Mouse (Mus musculus) neural tube, embryonic 14.5 days (tissue): ENCODE data around the gene Smarcd1. TPM values are rescaled to one million over a fixed set of nuclear protein-coding genes. Genes with fewer than 3 reads are reported as not detected.

Experiments used
- ATAC-seq: fragments of 200-750 bp; cut with Nextera tagmentation; 2 replicates; pipeline ENCODE4 v1.8.0; 2017; ENCODE audit warnings: low read depth, mild to moderate bottlenecking, moderate TSS enrichment, moderate library complexity
- H3K27ac ChIP-seq: fragments of 300-500 bp; sonication (generic); 2 replicates; pipeline ENCODE4 v1.5.1; 2014; ENCODE audit warnings: low read depth, mild to moderate bottlenecking, control low read depth, low read length, moderate library complexity, mixed read lengths
- H3K27me3 ChIP-seq: fragments of 300-500 bp; sonication (generic); 2 replicates; pipeline ENCODE4 v1.6.1; 2014; ENCODE audit warnings: low read length; ENCODE audit not compliant: control insufficient read depth, insufficient read depth
- H3K36me3 ChIP-seq: fragments of 300-500 bp; sonication (generic); 2 replicates; pipeline ENCODE4 v1.6.1; 2014; ENCODE audit warnings: low read length, mixed read lengths; ENCODE audit not compliant: control insufficient read depth, insufficient read depth
- H3K4me1 ChIP-seq: fragments of 300-500 bp; sonication (generic); 2 replicates; pipeline ENCODE4 v1.6.1; 2014; ENCODE audit warnings: low read length; ENCODE audit not compliant: control insufficient read depth, insufficient read depth
- H3K4me2 ChIP-seq: fragments of 300-500 bp; sonication (generic); 2 replicates; pipeline ENCODE4 v1.6.1; 2014; ENCODE audit warnings: mild to moderate bottlenecking, low read depth, low read length, control low read depth
- H3K4me3 ChIP-seq: fragments of 300-500 bp; sonication (generic); 2 replicates; pipeline ENCODE4 v1.5.1; 2014; ENCODE audit warnings: low read depth, low read length, control low read depth, mixed read lengths
- H3K9ac ChIP-seq: fragments of 300-500 bp; sonication (generic); replicated peaks from 2 replicates; pipeline ENCODE4 v1.6.1; 2014; ENCODE audit warnings: low read depth, mild to moderate bottlenecking, control low read depth, low read length, mixed read lengths
- H3K9me3 ChIP-seq: fragments of 300-500 bp; sonication (generic); 2 replicates; pipeline ENCODE4 v1.6.1; 2016; ENCODE audit warnings: low read length; ENCODE audit not compliant: control insufficient read depth
- WGBS: fragments of 180-500 bp; shearing (Covaris S2); extraction: QIAGEN DNeasy Blood & Tissue Kit; methylation state at CpG from one replicate; pipeline ENCODE4 v1.1.7; 2014; 5-methylcytosine and 5-hydroxymethylcytosine counted together
- polyA plus RNA-seq: library from polyadenylated mRNA; unstranded; fragments of >200 nt; fragmentation: Nextera tagmentation; extraction: Ambion mirVana; gene quantifications from 2 replicates; pipeline ENCODE4 v1.2.1, GENCODE M21; 2014

Smarcd1 gene
- polyA plus RNA-seq, 1 experiment from 2014 or later, result 110 TPM

DNA sequence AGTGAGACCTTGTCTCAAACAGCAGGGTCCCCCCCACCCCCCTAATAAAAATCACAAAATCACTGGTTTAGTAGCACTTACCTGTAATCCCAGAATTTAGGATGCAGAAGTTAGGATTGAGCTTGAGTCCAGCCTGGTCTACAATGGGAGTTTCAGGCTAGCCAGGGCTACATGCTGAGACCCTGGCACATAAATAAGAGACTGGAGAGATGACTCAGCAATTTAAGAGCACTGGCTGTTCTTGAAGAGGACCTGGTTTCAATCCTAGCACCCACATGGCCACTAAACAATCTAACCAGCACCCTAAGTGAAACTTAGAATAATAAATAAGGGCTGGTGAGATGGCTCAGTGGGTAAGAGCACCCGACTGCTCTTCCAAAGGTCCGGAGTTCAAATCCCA, 29.2 kb downstream of the Smarcd1 start:
- H3K4me3 ChIP-seq, result no peak overlapping the region
- ATAC-seq, result no peak
- H3K36me3 ChIP-seq, result peaks cover 27% of the 10 kb centered on the region
- H3K27me3 ChIP-seq, result no peaks in the 10 kb centered on the region
- 97% methylated on average over 2 of the region's 2 CpGs for WGBS
- no peak overlapping the region for H3K27ac ChIP-seq
- H3K9me3 ChIP-seq, result no peaks in the 10 kb centered on the region
- peaks cover 5% of the 10 kb centered on the region; the same call in 1 of the 2 replicates for H3K4me1 ChIP-seq
- H3K9ac ChIP-seq, result no peak overlapping the region
- no peak overlapping the region for H3K4me2 ChIP-seq

DNA sequence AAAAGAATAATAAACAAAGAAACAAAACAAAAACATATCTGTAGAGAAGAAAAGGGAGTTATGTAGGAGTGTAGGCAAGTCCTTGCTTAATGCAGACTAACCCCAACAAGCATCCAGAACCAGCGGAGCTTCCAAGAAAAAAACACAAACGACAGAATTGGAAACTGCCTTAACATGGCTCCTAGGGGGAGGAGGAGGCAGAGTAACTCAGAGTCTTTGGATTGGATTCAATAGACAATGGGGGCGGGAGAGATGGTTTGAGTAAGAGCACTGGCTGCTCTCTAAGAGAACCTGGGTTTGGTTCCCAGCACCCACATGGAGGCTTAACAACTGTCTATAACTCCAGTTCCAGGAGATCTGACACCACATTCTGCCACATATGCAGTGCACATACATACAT, 29.7 kb downstream of the Smarcd1 start:
- Histone ChIP-seq H3K4me2 (no peak overlapping the region), H3K9ac (no peak overlapping the region), H3K36me3 (peaks cover 32% of the 10 kb centered on the region), H3K4me1 (peaks cover under 1% of the 10 kb centered on the region; the same call in 1 of the 2 replicates), H3K9me3 (no peaks in the 10 kb centered on the region), H3K4me3 (no peak overlapping the region), H3K27ac (no peak overlapping the region), H3K27me3 (no peaks in the 10 kb centered on the region)
- WGBS, result 93% methylated on average over 3 of the region's 3 CpGs
- no peak for ATAC-seq

DNA sequence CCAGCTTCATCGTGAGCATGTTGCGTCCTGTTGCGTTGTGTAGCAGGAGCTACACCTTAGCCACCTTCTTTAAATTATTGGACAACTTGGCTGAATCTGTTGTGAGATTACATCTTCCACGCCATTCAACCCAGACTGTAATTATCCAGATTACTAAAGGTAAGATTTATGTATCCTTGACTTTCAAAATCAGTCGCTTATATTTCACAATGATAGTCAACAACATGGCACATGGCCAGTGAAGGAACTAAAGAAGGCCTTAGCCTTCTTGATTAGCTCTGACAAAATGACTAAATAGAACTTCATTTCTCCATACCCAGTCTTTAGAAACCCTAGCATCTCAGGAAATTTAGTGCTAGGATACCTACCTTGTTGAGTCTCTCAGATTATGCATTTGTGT, 31.3 kb downstream of the Smarcd1 start:
- no peak overlapping the region for H3K27ac ChIP-seq
- H3K4me3 ChIP-seq, result no peak overlapping the region
- H3K9me3 ChIP-seq, result no peaks in the 10 kb centered on the region
- no peak for ATAC-seq
- no peaks in the 10 kb centered on the region for H3K4me1 ChIP-seq
- H3K4me2 ChIP-seq, result no peak overlapping the region
- H3K36me3 ChIP-seq, result peaks cover 40% of the 10 kb centered on the region
- no peak overlapping the region for H3K9ac ChIP-seq
- WGBS, result 95% methylated on average over 5 of the region's 5 CpGs
- H3K27me3 ChIP-seq, result no peaks in the 10 kb centered on the region

DNA sequence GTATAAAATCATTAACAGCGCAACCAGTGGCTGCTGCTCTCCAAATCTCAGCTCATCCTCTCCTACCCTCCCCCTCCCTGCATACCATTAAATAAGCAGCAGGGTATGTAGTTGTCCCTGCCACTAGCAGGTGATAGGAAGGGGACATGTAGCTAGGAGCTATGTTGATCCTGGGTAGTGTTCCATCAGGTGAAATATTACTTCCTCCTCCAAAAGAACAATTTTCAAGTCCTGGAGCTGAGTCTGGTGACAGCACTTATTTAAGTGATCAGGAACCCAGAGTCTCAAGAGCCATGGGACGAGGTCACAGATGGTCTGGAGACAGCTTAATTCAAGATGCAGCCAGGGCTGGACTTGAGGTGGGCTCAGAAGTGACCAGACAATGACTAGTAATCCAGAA, 33.7 kb downstream of the Smarcd1 start:
- 91% methylated on average over 2 of the region's 2 CpGs for WGBS
- Histone ChIP-seq H3K4me2 (no peak overlapping the region), H3K27me3 (no peaks in the 10 kb centered on the region), H3K9me3 (no peaks in the 10 kb centered on the region), H3K4me1 (no peaks in the 10 kb centered on the region), H3K4me3 (no peak overlapping the region), H3K27ac (no peak overlapping the region), H3K36me3 (peaks cover 53% of the 10 kb centered on the region), H3K9ac (no peak overlapping the region)
- no peak for ATAC-seq

DNA sequence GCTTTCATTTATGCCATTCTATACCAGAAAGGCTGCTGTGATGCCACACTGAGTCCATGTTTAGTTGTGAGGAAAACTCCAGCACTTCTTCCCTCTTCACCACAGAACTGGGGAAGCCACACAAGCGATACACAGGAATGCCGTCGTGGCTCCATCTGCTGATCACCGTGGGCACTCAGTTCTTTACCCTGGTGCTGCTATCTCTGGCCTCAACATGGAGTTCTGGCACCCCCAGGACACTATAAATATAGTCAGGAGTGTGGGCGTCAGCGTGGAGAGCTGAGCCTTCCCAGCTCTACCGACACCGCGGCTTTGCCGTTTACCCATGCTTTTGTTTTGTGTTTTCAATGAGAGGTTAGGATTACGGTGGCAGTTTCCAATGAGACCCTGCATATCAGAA, 34.7 kb downstream of the Smarcd1 start:
- H3K4me1 ChIP-seq, result no peaks in the 10 kb centered on the region
- H3K36me3 ChIP-seq, result peaks cover 60% of the 10 kb centered on the region
- no peak for ATAC-seq
- 90% methylated on average over 11 of the region's 11 CpGs for WGBS
- no peak overlapping the region for H3K9ac ChIP-seq
- H3K4me2 ChIP-seq, result no peak overlapping the region
- H3K27ac ChIP-seq, result no peak overlapping the region
- no peaks in the 10 kb centered on the region for H3K27me3 ChIP-seq
- no peaks in the 10 kb centered on the region for H3K9me3 ChIP-seq
- no peak overlapping the region for H3K4me3 ChIP-seq

DNA sequence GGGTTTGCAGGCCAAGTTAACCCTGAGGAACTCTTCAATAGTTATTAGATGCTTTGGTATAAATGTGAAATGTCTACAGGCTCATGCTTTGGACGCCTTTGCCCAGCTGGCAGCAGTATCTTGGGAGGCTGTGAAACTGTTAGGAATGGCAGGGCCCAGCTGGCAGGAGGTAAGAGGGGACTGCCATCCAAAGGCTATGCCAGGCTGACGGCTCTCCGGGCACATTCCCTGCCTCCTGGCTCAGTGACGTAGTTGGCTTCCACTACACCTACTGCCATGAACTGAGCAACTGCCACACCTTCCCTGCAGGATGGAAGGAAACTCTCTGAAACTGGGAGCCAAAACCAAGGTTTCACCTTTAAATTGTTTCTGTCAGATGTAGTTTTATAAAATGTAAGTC, 38.3 kb downstream of the Smarcd1 start:
- H3K9me3 ChIP-seq, result no peaks in the 10 kb centered on the region
- 92% methylated on average over 4 of the region's 4 CpGs for WGBS

DNA sequence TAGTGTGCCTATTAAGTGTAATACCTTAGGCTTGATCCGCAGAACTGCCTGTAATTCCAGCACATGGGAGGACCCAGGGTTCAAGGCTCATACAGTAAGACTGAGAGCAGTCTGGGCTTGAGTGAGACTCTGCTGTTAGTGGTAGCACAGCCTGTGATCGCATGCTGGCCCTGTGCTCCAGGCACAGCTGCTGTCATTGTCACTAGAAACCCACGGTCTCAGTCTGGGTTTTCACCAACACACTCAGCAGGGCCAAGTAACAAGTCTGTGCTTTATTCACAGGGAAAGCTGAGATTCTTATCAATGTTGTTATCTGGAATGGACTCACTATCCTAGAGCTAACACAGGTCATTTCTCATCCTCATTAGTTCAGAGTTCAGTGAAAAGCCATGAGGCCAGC, 52.3 kb downstream of the Smarcd1 start:
- Histone ChIP-seq H3K36me3 (no peaks in the 10 kb centered on the region), H3K4me2 (no peak overlapping the region), H3K4me3 (no peak overlapping the region), H3K9me3 (no peaks in the 10 kb centered on the region), H3K27ac (no peak overlapping the region), H3K4me1 (no peaks in the 10 kb centered on the region), H3K27me3 (no peaks in the 10 kb centered on the region), H3K9ac (no peak overlapping the region)
- ATAC-seq, result no peak
- WGBS, result 77% methylated on average over 3 of the region's 3 CpGs

More for the DNA sequence above, 38.3 kb downstream of the Smarcd1 start:
- Histone ChIP-seq H3K4me3 (no peak overlapping the region), H3K27ac (no peak overlapping the region), H3K36me3 (peaks cover 57% of the 10 kb centered on the region), H3K4me1 (no peaks in the 10 kb centered on the region), H3K4me2 (no peak overlapping the region), H3K9ac (no peak overlapping the region), H3K27me3 (no peaks in the 10 kb centered on the region)
- ATAC-seq, result no peak

Other genes with a start within 250 kb of the Smarcd1 start
- gene Nckap5l, start 244.4 kb upstream of the Smarcd1 start, polyA plus RNA-seq, result 16.5 and 18.7 TPM in 2 replicates
- gene Bcdin3d, start 227.4 kb upstream of the Smarcd1 start, polyA plus RNA-seq, result 19.7 and 20.2 TPM in 2 replicates
- 24.0 and 32.0 TPM in 2 replicates for gene Faim2, start 174.0 kb upstream of the Smarcd1 start, polyA plus RNA-seq
- not detected in 2 replicates for gene Aqp2, start 123.1 kb upstream of the Smarcd1 start, polyA plus RNA-seq
- gene Aqp5, start 111.3 kb upstream of the Smarcd1 start, polyA plus RNA-seq, result 1.4 and 2.1 TPM in 2 replicates
- gene Aqp6, start 100.7 kb upstream of the Smarcd1 start, polyA plus RNA-seq, result 1.4 and 1.6 TPM in 2 replicates
- gene Racgap1, start 50.5 kb upstream of the Smarcd1 start, polyA plus RNA-seq, result 45.9 and 65.6 TPM in 2 replicates
- 66.0 and 69.8 TPM in 2 replicates for gene Asic1, start 31.8 kb upstream of the Smarcd1 start, polyA plus RNA-seq
- gene Gm17349, start 3.4 kb downstream of the Smarcd1 start, polyA plus RNA-seq, result not detected in 2 replicates
- 1.2 and 1.3 TPM in 2 replicates for gene Gpd1, start 15.4 kb downstream of the Smarcd1 start, polyA plus RNA-seq
- 196 and 204 TPM in 2 replicates for gene Cox14, start 23.5 kb downstream of the Smarcd1 start, polyA plus RNA-seq
- 82.5 and 83.3 TPM in 2 replicates for gene Cers5, start 70.8 kb downstream of the Smarcd1 start, polyA plus RNA-seq
- gene Lima1, start 173.3 kb downstream of the Smarcd1 start, polyA plus RNA-seq, result 14.9 and 20.4 TPM in 2 replicates